In the genomic region with DNA sequence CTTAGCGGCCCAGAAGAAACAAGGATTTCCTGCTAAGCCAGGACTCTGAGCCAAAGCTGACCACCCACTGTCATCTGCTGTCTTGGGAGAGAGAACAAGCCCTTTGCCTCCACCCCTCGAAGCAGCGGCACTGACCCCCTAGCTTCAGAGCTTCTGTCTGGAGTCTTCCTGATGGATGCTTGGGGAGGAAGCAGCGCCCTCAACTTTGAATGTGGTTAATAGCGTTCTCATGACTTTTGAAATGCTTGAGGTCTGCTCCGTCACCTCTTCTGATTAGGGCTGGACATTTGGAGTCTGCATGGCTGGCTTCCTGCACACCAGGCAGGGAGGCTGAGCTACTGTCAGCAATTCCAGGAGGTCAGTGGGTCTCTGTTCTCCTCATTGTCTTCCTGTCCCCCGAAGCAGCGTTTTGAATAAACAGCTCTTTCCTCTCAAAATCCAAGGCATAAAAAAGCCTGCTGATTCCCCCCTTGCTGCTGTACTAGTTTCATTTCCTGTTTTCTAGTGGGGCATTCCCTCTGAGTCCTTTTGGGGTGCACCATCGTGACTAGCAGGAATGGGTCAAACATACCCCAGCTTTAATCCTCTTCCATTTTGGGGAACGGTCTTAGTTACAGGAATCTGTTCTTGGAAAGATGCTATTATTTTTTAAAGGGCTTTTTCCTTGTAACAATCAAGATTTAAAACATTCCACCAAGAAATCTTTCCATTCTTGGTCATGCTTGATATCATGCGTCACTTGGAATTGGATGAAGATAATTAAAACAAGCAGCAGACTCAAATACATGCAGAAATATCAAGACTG, we compare ENCODE assay signal across 9 mouse cellular contexts.
A peak's percentile ranks its signal among the peaks of the same experiment; 100 is the strongest.
DNase-seq lines count a peak whose midpoint lies in the region; ATAC-seq lines count a peak whose summit lies in the region.
"Had no signal": no experiment of that assay in that cellular context is flagged by ENCODE, and none has a peak within 500 bp of the region (broad histone marks: within the 10 kb centered on the region; RNA-seq: fewer than 3 reads in every experiment).

No protein-coding gene starts in this region.

- 73% methylated on average over 11 of the region's 11 CpGs for WGBS in limb, embryonic 12.5 days
- WGBS in limb, embryonic 10.5 days: 70% methylated on average over 11 of the region's 11 CpGs
- 42% methylated on average over 11 of the region's 11 CpGs for WGBS in liver, embryonic 12.5 days (ENCODE audit: insufficient replicate concordance)

- peak overlapping the region; percentile 25; the same call in 1 of the 2 replicates for H3K27ac ChIP-seq in limb, embryonic 12.5 days
- no peak overlapping the region for H3K27ac ChIP-seq in limb, embryonic 10.5 days
- peak overlapping the region; percentile 20; the same call in 1 of the 2 replicates for H3K27ac ChIP-seq in liver, embryonic 12.5 days

- no peaks in the 10 kb centered on the region for H3K27me3 ChIP-seq in limb, embryonic 12.5 days
- no peaks in the 10 kb centered on the region for H3K27me3 ChIP-seq in limb, embryonic 10.5 days (ENCODE audit: low read depth, poor library complexity, severe bottlenecking)
- H3K27me3 ChIP-seq in liver, embryonic 12.5 days (replicated peaks): no peaks in the 10 kb centered on the region

- no peak overlapping the region for H3K9ac ChIP-seq in limb, embryonic 12.5 days (replicated peaks)
- H3K9ac ChIP-seq in liver, embryonic 12.5 days: no peak overlapping the region

- H3K36me3 ChIP-seq in limb, embryonic 12.5 days: no peaks in the 10 kb centered on the region
- no peaks in the 10 kb centered on the region for H3K36me3 ChIP-seq in limb, embryonic 10.5 days
- H3K36me3 ChIP-seq in liver, embryonic 12.5 days: no peaks in the 10 kb centered on the region

- no peak overlapping the region for H3K4me3 ChIP-seq in limb, embryonic 12.5 days (replicated peaks)
- no peak overlapping the region for H3K4me3 ChIP-seq in limb, embryonic 10.5 days
- no peak overlapping the region for H3K4me3 ChIP-seq in liver, embryonic 12.5 days

- no peak for ATAC-seq in limb, embryonic 12.5 days (ENCODE audit: insufficient number of reproducible peaks, insufficient read depth, low FRiP score, low TSS enrichment, low read depth)
- ATAC-seq in hematopoietic stem cell, adult 5-6 weeks (replicated peaks in 1 of 2; ENCODE audit: insufficient read depth in 1 of 2, low FRiP score in 2 of 2, low TSS enrichment in 1 of 2, low read depth in 1 of 2, poor library complexity in 2 of 2, severe bottlenecking in 2 of 2): peak; percentile 71 to 78
- ATAC-seq in liver, embryonic 12.5 days: peak; percentile 42; the same call in 1 of the 2 replicates
- no peak for ATAC-seq in monocyte, adult 5-6 weeks (replicated peaks; ENCODE audit: insufficient number of reproducible peaks, low FRiP score, low TSS enrichment, poor library complexity, severe bottlenecking)

- DNase-seq in limb, embryonic 10.5 days (ENCODE audit: low spot score): no peak
- DNase-seq in thymus, postnatal 0 days (ENCODE audit: low spot score): no peak
- DNase-seq in ovary, postnatal 36 days (ENCODE audit: low spot score): no peak
- DNase-seq in right cerebral cortex, adult 18-20 months: no peak
- DNase-seq: cerebellum, adult 8-10 months had no signal

- H3K4me2 ChIP-seq in limb, embryonic 12.5 days: no peak overlapping the region
- H3K4me2 ChIP-seq in liver, embryonic 12.5 days: no peak overlapping the region

- no peaks in the 10 kb centered on the region for H3K9me3 ChIP-seq in limb, embryonic 12.5 days
- H3K9me3 ChIP-seq in limb, embryonic 10.5 days (replicated peaks): no peaks in the 10 kb centered on the region
- no peaks in the 10 kb centered on the region for H3K9me3 ChIP-seq in liver, embryonic 12.5 days (replicated peaks)

- 0 out of 2 replicates have a peak, but pooled peaks cover 5% of the 10 kb centered on the region for H3K4me1 ChIP-seq in limb, embryonic 12.5 days (replicated peaks)
- no peaks in the 10 kb centered on the region for H3K4me1 ChIP-seq in limb, embryonic 10.5 days
- H3K4me1 ChIP-seq in liver, embryonic 12.5 days: no peaks in the 10 kb centered on the region

Comparison
In these comparisons a context has a peak if more than half of its experiments do, and no peak if none do; other contexts are left out.
1. ATAC-seq: peak in hematopoietic stem cell, adult 5-6 weeks (2 of 2) and liver, embryonic 12.5 days (single experiment); none in limb, embryonic 12.5 days (single experiment) and monocyte, adult 5-6 weeks (single experiment).